Mouse (Mus musculus): Measurements from ENCODE around the gene Naaladl1.

The Naaladl1 gene

GRCm38 (mm10) chr19:6082156-6082555, 23.4 kb upstream of the Naaladl1 start, which contains the start of gene Gm28374:
Gm28374 (minus strand) TSS chr19:6082256.
- no peak for DNase-seq (ENCODE audit: low spot score in 2 of 2)

GRCm38 (mm10) chr19:6084478-6085248, 20.9 kb upstream of the Naaladl1 start, which contains the start of the genes Zfpl1 and Cdca5:
Zfpl1 (minus strand) TSS chr19:6084956.
Cdca5 (plus strand) TSS chr19:6084983.
- peak; percentile 92 to 95 for DNase-seq (ENCODE audit: low spot score in 2 of 2)

- DNase-seq (ENCODE audit: low spot score in 2 of 2), result peak in 1 of 2 experiments; percentile 29
Observed at GRCm38 (mm10) chr19:6085417-6085879, 20.1 kb upstream of the Naaladl1 start.

- DNase-seq (ENCODE audit: low spot score in 2 of 2), result no peak
Observed at GRCm38 (mm10) chr19:6088841-6089240, 16.7 kb upstream of the Naaladl1 start.

- no peak for DNase-seq (ENCODE audit: low spot score in 2 of 2)
Observed at GRCm38 (mm10) chr19:6094119-6094518, 11.5 kb upstream of the Naaladl1 start, which contains the start of gene AC131692.1. AC131692.1 (plus strand) TSS chr19:6094419.

- no peak for DNase-seq (ENCODE audit: low spot score in 2 of 2)
Observed at GRCm38 (mm10) chr19:6097847-6098246, 7.7 kb upstream of the Naaladl1 start.

- no peak for DNase-seq (ENCODE audit: low spot score in 2 of 2)
Observed at GRCm38 (mm10) chr19:6101186-6101585, 4.4 kb upstream of the Naaladl1 start.

GRCm38 (mm10) chr19:6102169-6102853, 3.3 kb upstream of the Naaladl1 start:
- DNase-seq (ENCODE audit: low spot score in 2 of 2), result no peak

- DNase-seq (ENCODE audit: low spot score in 2 of 2), result no peak
Observed at GRCm38 (mm10) chr19:6104476-6104875, 1.1 kb upstream of the Naaladl1 start.

- DNase-seq (ENCODE audit: low spot score in 2 of 2), result no peak
Observed at GRCm38 (mm10) chr19:6113116-6113515, 7.5 kb downstream of the Naaladl1 start.

GRCm38 (mm10) chr19:6116113-6116850, 10.7 kb downstream of the Naaladl1 start:
- DNase-seq (ENCODE audit: low spot score in 2 of 2), result no peak

- no peak for DNase-seq (ENCODE audit: low spot score in 2 of 2)
Observed at GRCm38 (mm10) chr19:6117346-6117985, 11.9 kb downstream of the Naaladl1 start.

GRCm38 (mm10) chr19:6117986-6118676, 12.5 kb downstream of the Naaladl1 start, which contains the start of gene Sac3d1:
Sac3d1 (minus strand) TSS chr19:6118650.
- peak; percentile 83 to 88 for DNase-seq (ENCODE audit: low spot score in 2 of 2)

GRCm38 (mm10) chr19:6118677-6119185, 13.1 kb downstream of the Naaladl1 start:
- DNase-seq (ENCODE audit: low spot score in 2 of 2), result no peak

- no peak for DNase-seq (ENCODE audit: low spot score in 2 of 2)
Observed at GRCm38 (mm10) chr19:6121761-6122160, 16.2 kb downstream of the Naaladl1 start.

- DNase-seq (ENCODE audit: low spot score in 2 of 2), result no peak
Observed at GRCm38 (mm10) chr19:6123330-6123729, 17.7 kb downstream of the Naaladl1 start.

GRCm38 (mm10) chr19:6124898-6125297, 19.3 kb downstream of the Naaladl1 start:
- no peak for DNase-seq (ENCODE audit: low spot score in 2 of 2)

- DNase-seq (ENCODE audit: low spot score in 2 of 2), result no peak
Observed at GRCm38 (mm10) chr19:6126289-6126688, 20.7 kb downstream of the Naaladl1 start.

GRCm38 (mm10) chr19:6126789-6127580, 21.4 kb downstream of the Naaladl1 start:
- DNase-seq (ENCODE audit: low spot score in 2 of 2), result no peak
